ENCODE assay signal across 8 mouse cellular contexts in the genomic region with DNA sequence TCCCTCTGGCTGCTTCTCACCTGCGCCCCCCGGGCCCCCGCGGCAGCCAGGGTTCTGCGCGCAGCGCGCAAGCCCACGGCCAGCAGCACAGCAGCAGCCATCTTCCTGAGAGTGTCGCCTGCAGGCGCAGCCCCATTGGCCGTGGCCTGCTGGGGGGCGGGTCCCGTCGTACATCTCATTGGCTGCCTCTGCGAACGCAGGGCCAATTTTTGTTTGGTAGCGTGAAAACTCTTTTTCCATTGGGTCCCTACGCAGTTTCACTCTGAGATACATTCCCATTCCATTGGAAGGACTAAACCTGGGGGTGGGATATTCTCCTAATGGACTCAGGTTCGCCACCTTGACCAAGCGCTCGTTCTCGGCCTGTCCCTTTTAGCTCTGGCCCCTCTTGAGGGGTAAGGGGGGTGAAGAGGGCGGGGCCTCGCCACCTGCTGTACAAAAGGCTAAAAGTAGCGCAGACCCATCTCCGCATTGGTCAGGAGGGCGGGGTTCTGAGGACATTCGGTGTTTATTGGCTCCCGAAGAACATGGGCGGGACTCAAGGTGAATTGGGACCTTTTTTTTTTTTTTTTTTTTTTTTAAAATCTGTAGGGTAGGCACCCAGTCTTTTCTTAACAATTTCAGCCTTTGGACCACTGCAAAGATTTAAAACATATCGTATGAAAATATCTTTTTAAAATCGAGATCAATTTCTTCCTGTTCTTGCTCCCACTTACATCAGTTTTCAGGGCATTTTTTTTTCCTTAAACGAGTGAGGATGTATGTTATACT. TPM values are rescaled to one million over a fixed set of nuclear protein-coding genes. Genes with fewer than 3 reads are reported as not detected.
DNase-seq lines count a peak whose midpoint lies in the region; ATAC-seq and TF ChIP-seq lines count a peak whose summit lies in the region.

A gene (minus strand): TSS at position 128 of the 771 bp plus-strand sequence.

- no peaks in the 10 kb centered on the region for H3K9me3 ChIP-seq in ES-E14 (ENCODE audit: control insufficient read depth, insufficient read depth, low read depth, low read length)
- no peaks in the 10 kb centered on the region for H3K9me3 ChIP-seq in forebrain, embryonic 15.5 days

- H3K4me1 ChIP-seq in ES-E14 (ENCODE audit: control insufficient read depth in 2 of 2, insufficient read depth in 2 of 2, low read length in 2 of 2, poor library complexity in 1 of 2), result peaks cover 0 to 2% of the 10 kb centered on the region in 2 experiments; a peak in 1 of 4 replicates
- peaks cover 21% of the 10 kb centered on the region for H3K4me1 ChIP-seq in forebrain, embryonic 15.5 days
- peaks cover 4% of the 10 kb centered on the region; the same call in 1 of the 2 replicates for H3K4me1 ChIP-seq in lung, adult 2 months (ENCODE audit: control insufficient read depth, insufficient read depth, low read length)

- DNase-seq in ES-E14 (ENCODE audit: low read depth, low spot score), result peak; percentile 96
- peak; percentile 100 for DNase-seq in cerebellum, adult 11-12 months
- peak; percentile 92 for DNase-seq in heart, postnatal 25 days (ENCODE audit: low spot score)
- DNase-seq in layer of hippocampus, adult 18-20 months (ENCODE audit: low spot score in 2 of 2), result peak; percentile 94 to 97
- DNase-seq in lung, adult 2 months, result peak; percentile 92
- peak; percentile 91 to 93 for DNase-seq in thymus, adult 18-20 months

- intact Hi-C loops in heart, postnatal 25 days (cut with DNase I), result no loop called here

- H3K36me3 ChIP-seq in ES-E14 (ENCODE audit: control insufficient read depth, insufficient read depth, low read length, poor library complexity, severe bottlenecking), result no peaks in the 10 kb centered on the region
- no peaks in the 10 kb centered on the region for H3K36me3 ChIP-seq in forebrain, embryonic 15.5 days

- TF ChIP-seq CTCF in lung, adult 2 months (IDR thresholded peaks at IDR 0.05; ENCODE audit: insufficient read depth, low read length), result no peak

- peaks cover 6% of the 10 kb centered on the region; the same call in 1 of the 2 replicates for H3K27me3 ChIP-seq in forebrain, embryonic 15.5 days

- peak within 1 kb of the TSS; percentile 37; the same call in 1 of the 2 replicates for H3K27ac ChIP-seq in ES-E14 (ENCODE audit: insufficient read depth, low read depth, low read length, poor library complexity, severe bottlenecking)
- peak within 1 kb of the TSS; percentile 92 for H3K27ac ChIP-seq in forebrain, embryonic 15.5 days (replicated peaks)

- peak within 1 kb of the TSS; percentile 91 for H3K9ac ChIP-seq in ES-E14 (ENCODE audit: insufficient read depth, low read depth, low read length, poor library complexity, severe bottlenecking)
- peak within 1 kb of the TSS; percentile 85 for H3K9ac ChIP-seq in forebrain, embryonic 15.5 days (replicated peaks)

- peak; percentile 87 for TF ChIP-seq POLR2A in lung, adult 2 months (IDR thresholded peaks at IDR 0.05; ENCODE audit: borderline replicate concordance, extremely low read depth, low read depth, low read length)

- ATAC-seq in forebrain, embryonic 15.5 days (replicated peaks), result peak; percentile 98
- peak; percentile 85 for ATAC-seq in neutrophil, adult 5-6 weeks (ENCODE audit: extremely low read depth, insufficient number of reproducible peaks, low FRiP score, poor library complexity, severe bottlenecking)

- H3K4me3 ChIP-seq in ES-E14 (ENCODE audit: insufficient read depth in 1 of 2, low read depth in 1 of 2, low read length in 2 of 2, poor library complexity in 1 of 2, severe bottlenecking in 1 of 2), result peak within 1 kb of the TSS; percentile 92 to 97
- H3K4me3 ChIP-seq in forebrain, embryonic 15.5 days, result peak within 1 kb of the TSS; percentile 85
- peak within 1 kb of the TSS; percentile 95 for H3K4me3 ChIP-seq in lung, adult 2 months (replicated peaks; ENCODE audit: extremely low read depth, low read depth, low read length)

- in situ Hi-C loops in ES-E14 (cut with MboI; ENCODE audit: low sequenced_read_pairs in 2 of 2, unreplicated experiment in 2 of 2), result no loop called here

- under 1% methylated on average over 34 of the region's 34 CpGs for WGBS in forebrain, embryonic 15.5 days
- WGBS in lung, adult 2 months, result 1% methylated on average over 34 of the region's 34 CpGs

- peak within 1 kb of the TSS; percentile 87 for H3K4me2 ChIP-seq in forebrain, embryonic 15.5 days (replicated peaks)

TF ChIP-seq in ES-E14, 5 proteins besides CTCF, POLR2A, EP300 and RAD21:
- TF ChIP-seq ZNF384 (IDR thresholded peaks at IDR 0.05; ENCODE audit: low read depth, low read length) (peak; percentile 98), MAFK (IDR thresholded peaks at IDR 0.05; ENCODE audit: insufficient read depth, low read depth, low read length) (no peak), CHD2 (IDR thresholded peaks at IDR 0.05; ENCODE audit: low read depth, low read length) (peak; percentile 85), HCFC1 (IDR thresholded peaks at IDR 0.05; ENCODE audit: borderline replicate concordance, insufficient read depth, low read length) (no peak)

RNA-seq across cellular contexts. Expression of the gene that starts here (rescaled TPM):
- 46.0 and 72.9 TPM in 2 replicates for total RNA-seq in ES-E14 (2012; rRNA removed)
- 65.5 and 74.0 TPM in 2 replicates for polyA plus RNA-seq in forebrain, embryonic 15.5 days (2015; fragmentation: Nextera tagmentation; extraction: Ambion mirVana)
- total RNA-seq in heart, postnatal 25 days (2021), result 100 to 1,000 TPM; 138 to 147 TPM
- total RNA-seq in layer of hippocampus, adult 18-20 months (2021), result 10 to 100 TPM; 31.3 to 36.7 TPM
- 61.6 and 71.6 TPM in 2 replicates for polyA plus RNA-seq in lung, adult 2 months (2012; rRNA removed)
- total RNA-seq in neutrophil, adult 5-6 weeks (2017), result 5.1 and 21.5 TPM in 2 replicates

Comparison
In these comparisons a context has a peak if more than half of its experiments do, and no peak if none do; other contexts are left out.
1. Peak in every context shown above with its lines: DNase-seq, ATAC-seq, H3K4me3 ChIP-seq and H3K27ac ChIP-seq.